Mouse (Mus musculus): ENCODE measurements around the gene 1700037H04Rik.
"Not testable (repeated sequence)": the region's sequence is repeated elsewhere in the genome, so short reads cannot be mapped to it uniquely, and the experiment has no call there.

Gene 1700037H04Rik

DNA sequence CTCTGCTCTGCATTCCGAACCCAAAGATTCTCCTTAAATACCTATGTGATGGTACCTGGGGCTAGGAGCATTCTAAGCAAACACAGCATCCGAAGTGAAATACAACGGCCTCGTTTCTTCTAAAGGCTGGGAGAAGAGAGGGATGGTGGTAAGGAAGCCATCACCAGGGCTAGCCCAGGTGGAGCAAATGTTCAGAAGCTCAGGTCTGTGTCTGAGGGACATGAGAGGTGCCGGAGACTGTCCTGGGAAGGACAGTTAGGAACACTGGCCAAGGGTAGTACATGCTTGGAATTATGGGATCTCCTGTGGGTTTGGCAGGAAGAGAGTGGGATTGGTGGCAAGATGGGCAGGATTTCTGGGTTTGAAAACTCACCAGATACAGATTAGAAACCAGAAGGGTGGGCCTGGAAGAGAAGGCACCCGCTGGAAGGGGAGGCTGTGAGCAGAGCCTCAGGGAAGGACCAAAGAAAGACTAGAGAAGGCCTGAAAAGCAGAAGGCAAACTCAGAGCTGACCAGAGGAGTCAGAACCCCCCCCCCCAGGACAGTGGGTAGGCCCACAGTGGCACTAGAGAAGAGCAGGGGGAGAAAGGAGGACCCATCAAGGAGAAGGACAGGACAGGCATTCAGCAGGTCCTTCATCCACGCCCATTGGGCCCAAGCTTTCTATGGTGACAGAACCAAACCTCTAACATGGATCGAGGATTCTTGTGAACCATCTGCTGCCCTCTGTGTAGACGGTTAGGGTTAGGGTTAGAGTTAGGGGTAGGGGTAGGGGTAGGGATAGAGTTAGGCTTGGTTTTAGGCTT, 34.5 kb downstream of the 1700037H04Rik start:
- DNase-seq, result no peak

DNA sequence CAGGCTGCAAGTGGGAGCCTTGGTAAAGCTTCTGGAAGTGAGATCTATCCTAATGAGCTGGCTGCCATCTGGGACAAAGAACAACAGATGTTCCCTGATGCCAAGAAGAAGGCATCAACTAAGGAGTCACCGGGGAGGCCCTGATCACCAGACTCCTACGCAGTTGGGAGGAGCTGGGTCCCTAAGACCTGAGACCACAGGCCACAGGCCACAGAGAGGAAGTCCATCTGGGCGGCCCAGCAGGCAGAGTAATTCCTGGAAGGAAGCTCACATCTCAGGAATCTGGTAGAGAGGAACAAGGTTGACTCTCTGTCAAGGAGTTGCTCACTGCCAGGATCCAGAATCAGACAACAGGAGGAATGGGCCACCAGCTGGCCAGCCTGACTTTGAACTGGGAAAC, 35.7 kb downstream of the 1700037H04Rik start:
- DNase-seq, result no peak

DNA sequence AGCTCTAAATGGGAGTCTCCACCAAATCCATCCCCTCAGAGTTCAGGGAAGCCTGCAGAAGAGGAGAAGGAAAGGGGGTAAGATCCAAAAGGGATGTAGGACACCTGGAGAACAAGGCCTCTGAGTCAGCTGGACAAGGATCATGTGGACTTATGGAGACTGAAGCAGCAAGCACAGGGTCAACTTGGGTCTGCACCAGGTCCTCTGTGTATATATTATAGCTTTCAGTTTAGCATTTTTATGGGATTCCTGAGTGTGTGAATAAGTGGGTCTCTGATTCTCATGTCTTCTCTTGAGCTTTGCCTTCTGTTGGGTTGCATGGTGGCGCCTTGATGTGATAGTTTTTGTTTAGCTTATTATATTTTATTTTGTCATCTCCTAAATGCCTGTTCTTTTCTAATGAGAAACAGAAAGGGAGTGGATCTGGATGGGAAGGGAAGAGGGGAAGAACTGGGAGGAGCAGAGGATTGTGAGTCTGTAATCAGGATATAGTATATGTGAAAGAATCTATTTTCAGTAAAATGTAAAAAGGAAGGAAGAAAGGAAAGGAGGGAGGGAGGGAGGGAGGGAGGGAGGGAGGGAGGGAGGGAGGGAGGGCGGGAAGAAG, 40.8 kb downstream of the 1700037H04Rik start:
- DNase-seq, result no peak

DNA sequence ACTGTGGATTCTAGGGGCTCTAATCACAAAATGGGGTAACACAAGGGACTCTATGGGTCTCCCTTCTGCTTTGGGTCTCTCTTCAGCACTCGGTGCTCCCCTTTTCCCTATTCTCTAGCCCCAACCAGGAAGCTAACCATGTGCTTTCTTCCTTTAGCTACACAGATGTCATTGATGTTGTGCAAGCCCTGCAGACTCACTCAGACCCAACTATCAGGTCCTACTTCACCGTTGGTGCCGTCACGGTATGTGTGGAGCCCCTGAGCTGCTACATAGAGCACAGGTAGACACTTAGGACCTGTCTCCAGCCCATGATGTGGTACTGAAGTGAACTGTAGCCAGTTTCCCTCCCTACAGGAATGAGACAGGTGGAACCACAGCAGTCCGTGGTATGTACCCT, 53.9 kb downstream of the 1700037H04Rik start:
- no peak for DNase-seq

GRCm38 (mm10) chr2:131105061-131105460, 54.8 kb downstream of the 1700037H04Rik start:
- DNase-seq, result not testable (repeated sequence)

GRCm38 (mm10) chr2:131104021-131104420, 55.9 kb downstream of the 1700037H04Rik start:
- no peak for DNase-seq

GRCm38 (mm10) chr2:131101530-131101929, 58.4 kb downstream of the 1700037H04Rik start:
- DNase-seq, result no peak

DNA sequence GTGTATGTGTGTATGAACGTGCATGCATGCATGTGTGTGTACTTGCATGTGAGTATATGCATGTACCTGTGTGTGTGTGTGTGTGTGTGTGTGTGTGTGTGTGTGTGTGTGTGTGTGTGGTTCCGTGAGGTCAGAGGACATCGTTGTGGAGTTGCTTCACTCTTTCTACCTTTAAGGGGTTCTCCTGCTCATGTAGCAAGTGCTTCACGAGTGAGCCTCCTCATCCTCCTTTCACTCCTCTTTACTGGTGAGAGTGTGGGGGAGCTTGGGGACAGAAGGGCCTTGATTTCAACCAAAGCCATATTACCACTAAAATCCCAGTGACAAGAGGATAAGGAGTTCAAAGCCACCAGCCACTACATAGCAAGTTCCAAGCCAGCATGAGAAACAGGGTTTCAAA, 62.8 kb downstream of the 1700037H04Rik start:
- DNase-seq, result no peak
